Mouse (Mus musculus) kidney, adult 2 months (tissue): Measurements from ENCODE around the gene Atg10. TPM values are rescaled to one million over a fixed set of nuclear protein-coding genes. Genes with fewer than 3 reads are reported as not detected.

Experiments
- DNase-seq: peaks from one replicate; pipeline ENCODE4 v3.0.0; 2021
- H3K27ac ChIP-seq: fragments of 200-500 bp; 2 replicates; pipeline ENCODE4 v1.5.1; 2012; ENCODE audit warnings: low read depth, low read length, control low read depth, inconsistent platforms; ENCODE audit not compliant: insufficient read depth
- H3K27me3 ChIP-seq: fragments of 200-500 bp; replicated peaks from 2 replicates; pipeline ENCODE4 v1.6.1; 2012; ENCODE audit warnings: mild to moderate bottlenecking, moderate library complexity, low read length, inconsistent platforms; ENCODE audit not compliant: control insufficient read depth, insufficient read depth
- H3K36me3 ChIP-seq: fragments of 200-500 bp; 2 replicates; pipeline ENCODE4 v1.6.1; 2012; ENCODE audit warnings: mild to moderate bottlenecking, moderate library complexity, low read length, inconsistent platforms; ENCODE audit not compliant: control insufficient read depth, insufficient read depth
- H3K4me1 ChIP-seq: fragments of 200-500 bp; 2 replicates; pipeline ENCODE4 v1.6.1; 2011; ENCODE audit warnings: low read length; ENCODE audit not compliant: control insufficient read depth, insufficient read depth
- H3K4me3 ChIP-seq: fragments of 200-500 bp; 2 replicates; pipeline ENCODE4 v1.5.1; 2011; ENCODE audit warnings: mild to moderate bottlenecking, low read depth, low read length, control low read depth; ENCODE audit not compliant: insufficient read depth
- CTCF ChIP-seq: fragments of 200-500 bp; conservative IDR thresholded peaks from 2 replicates; pipeline ENCODE4 v1.5.1; 2011; ENCODE audit warnings: low read depth, mild to moderate bottlenecking, control low read depth, low read length, moderate library complexity, mixed read lengths; ENCODE audit not compliant: insufficient read depth, insufficient read length
- POLR2A ChIP-seq: fragments of 200-500 bp; IDR thresholded peaks from one replicate; pipeline ENCODE4 v1.6.1; 2011; ENCODE audit warnings: low read depth, low read length, control low read depth
- WGBS: fragments of 180-500 bp; shearing (Covaris S2); methylation state at CpG from one replicate; pipeline ENCODE4 v1.1.7; 2018; 5-methylcytosine and 5-hydroxymethylcytosine counted together
- polyA plus RNA-seq: library from polyadenylated mRNA; depleted of rRNA; stranded (reverse); fragments of >200 nt; gene quantifications from 2 replicates; pipeline ENCODE4 v1.2.3, GENCODE M21; 2012

The Atg10 gene
- polyA plus RNA-seq, 1 experiment, result 7.8 TPM

GRCm38 (mm10) chr13:90984073-90984472 is 239.7 kb downstream of the Atg10 start:
- 85% methylated on average over 2 of the region's 2 CpGs for WGBS
- Histone ChIP-seq H3K4me1 (no peaks in the 10 kb centered on the region), H3K36me3 (no peaks in the 10 kb centered on the region), H3K4me3 (no peak overlapping the region), H3K27ac (no peak overlapping the region), H3K27me3 (no peaks in the 10 kb centered on the region)
- DNase-seq, result no peak
- TF ChIP-seq POLR2A (no peak), CTCF (no peak)

- WGBS, result 96% methylated on average over 1 of the region's 1 CpGs
- DNase-seq, result no peak
- Histone ChIP-seq H3K36me3 (no peaks in the 10 kb centered on the region), H3K4me3 (no peak overlapping the region), H3K4me1 (no peaks in the 10 kb centered on the region), H3K27ac (no peak overlapping the region), H3K27me3 (no peaks in the 10 kb centered on the region)
- TF ChIP-seq CTCF (no peak), POLR2A (no peak)
Measured at GRCm38 (mm10) chr13:90981798-90982197, 242.0 kb downstream of the Atg10 start.

- TF ChIP-seq CTCF (no peak), POLR2A (no peak)
- H3K4me3 ChIP-seq, result no peak overlapping the region
- no peak overlapping the region for H3K27ac ChIP-seq
- H3K4me1 ChIP-seq, result no peaks in the 10 kb centered on the region
- WGBS, result 91% methylated on average over 6 of the region's 6 CpGs
- no peaks in the 10 kb centered on the region for H3K27me3 ChIP-seq
- DNase-seq, result no peak
- H3K36me3 ChIP-seq, result no peaks in the 10 kb centered on the region
Measured at GRCm38 (mm10) chr13:90980878-90981674, 242.7 kb downstream of the Atg10 start.

GRCm38 (mm10) chr13:90977057-90977456 is 246.7 kb downstream of the Atg10 start:
- TF ChIP-seq POLR2A (no peak), CTCF (no peak)
- no peaks in the 10 kb centered on the region for H3K36me3 ChIP-seq
- no peak for DNase-seq
- H3K4me1 ChIP-seq, result no peaks in the 10 kb centered on the region
- no peak overlapping the region for H3K4me3 ChIP-seq
- 91% methylated on average over 3 of the region's 3 CpGs for WGBS
- H3K27ac ChIP-seq, result no peak overlapping the region
- no peaks in the 10 kb centered on the region for H3K27me3 ChIP-seq

GRCm38 (mm10) chr13:90973409-90973808 is 250.4 kb downstream of the Atg10 start:
- TF ChIP-seq POLR2A (no peak), CTCF (no peak)

GRCm38 (mm10) chr13:90970259-90971017 is 253.3 kb downstream of the Atg10 start:
- no peak for TF ChIP-seq CTCF
- TF ChIP-seq POLR2A, result no peak
- Histone ChIP-seq H3K4me1 (no peaks in the 10 kb centered on the region), H3K4me3 (no peak overlapping the region), H3K27ac (no peak overlapping the region), H3K27me3 (no peaks in the 10 kb centered on the region), H3K36me3 (no peaks in the 10 kb centered on the region)
- DNase-seq, result no peak
- 90% methylated on average over 10 of the region's 10 CpGs for WGBS

More at GRCm38 (mm10) chr13:90973409-90973808, 250.4 kb downstream of the Atg10 start:
- 64% methylated on average over 7 of the region's 7 CpGs for WGBS
- Histone ChIP-seq H3K4me1 (no peaks in the 10 kb centered on the region), H3K4me3 (no peak overlapping the region), H3K27ac (no peak overlapping the region), H3K36me3 (no peaks in the 10 kb centered on the region), H3K27me3 (no peaks in the 10 kb centered on the region)
- no peak for DNase-seq

- no peaks in the 10 kb centered on the region for H3K36me3 ChIP-seq
- H3K4me1 ChIP-seq, result peaks cover 3% of the 10 kb centered on the region; the same call in 1 of the 2 replicates
- TF ChIP-seq CTCF (no peak), POLR2A (no peak)
- no peaks in the 10 kb centered on the region for H3K27me3 ChIP-seq
- no peak overlapping the region for H3K4me3 ChIP-seq
- no peak overlapping the region for H3K27ac ChIP-seq
- DNase-seq, result no peak
- 79% methylated on average over 4 of the region's 4 CpGs for WGBS
Measured at GRCm38 (mm10) chr13:90968940-90969339, 254.8 kb downstream of the Atg10 start.
